Mouse (Mus musculus) pancreas, adult 10 weeks (tissue): ENCODE data around the gene Tmc5. TPM values are rescaled to one million over a fixed set of nuclear protein-coding genes. Genes with fewer than 3 reads are reported as not detected.

Source experiments
- polyA plus RNA-seq: library from polyadenylated mRNA; stranded (reverse); fragments of 350-450 nt; fragmentation: Illumina TruSeq; extraction: RNeasy Lipid Tissue Mini Kit (QIAGEN cat#74804); gene quantifications from one replicate; pipeline ENCODE4 v1.2.3, GENCODE M21; 2015; ENCODE audit warnings: low read depth, low replicate concordance; ENCODE audit not compliant: insufficient read depth

The Tmc5 gene
- not detected for polyA plus RNA-seq

GRCm38 (mm10) chr7:118597201-118597600 lies at the start of gene Tmc5:
Tmc5 (plus strand) TSS chr7:118597297.

GRCm38 (mm10) chr7:118584257-118584907 lies 12.7 kb upstream of the Tmc5 start, which contains the start of gene Tmc7:
Tmc7 (minus strand) TSS chr7:118584736.

GRCm38 (mm10) chr7:118705101-118705961 lies 108.2 kb downstream of the Tmc5 start, which contains the start of gene Gde1:
Gde1 (minus strand) TSS chr7:118705778.

GRCm38 (mm10) chr7:118712228-118713173 lies 115.4 kb downstream of the Tmc5 start, which contains the start of gene Ccp110:
Ccp110 (plus strand) TSS chr7:118712552.

Other genes starting within 250 kb of the Tmc5 start
- gene Syt17, start 149.1 kb upstream of the Tmc5 start, polyA plus RNA-seq: 0.63 TPM
- gene Itpripl2, start 105.3 kb upstream of the Tmc5 start, polyA plus RNA-seq: 5.2 TPM
- 4.2 TPM for gene Coq7, start 63.9 kb upstream of the Tmc5 start, polyA plus RNA-seq
- gene Tmc7, start 12.6 kb upstream of the Tmc5 start, polyA plus RNA-seq: 0.46 TPM
- gene Gde1, start 108.5 kb downstream of the Tmc5 start, polyA plus RNA-seq: 18.4 TPM
- 3.3 TPM for gene Ccp110, start 115.3 kb downstream of the Tmc5 start, polyA plus RNA-seq
- 15.5 TPM for gene Vps35l, start 142.9 kb downstream of the Tmc5 start, polyA plus RNA-seq